Mouse (Mus musculus): ENCODE results near the gene Dclk2.

DNA sequence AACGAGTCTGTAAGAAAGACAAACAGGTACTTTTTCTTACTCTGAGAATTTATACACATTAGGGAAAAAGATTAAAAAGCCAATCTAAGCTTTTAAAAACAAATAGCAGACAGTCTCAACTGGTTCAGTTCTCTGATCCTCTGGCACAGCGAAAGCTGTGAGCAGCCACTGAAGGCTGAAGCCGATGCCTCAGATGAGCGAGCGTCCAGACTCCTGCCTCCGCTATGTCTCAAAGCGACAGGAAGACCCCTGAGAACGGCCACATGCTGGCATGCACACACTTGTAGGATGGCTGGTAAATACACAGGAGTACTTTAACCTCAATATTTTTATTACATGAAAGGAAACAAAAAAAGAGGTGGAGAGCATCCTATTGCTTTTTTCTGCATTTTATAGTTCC is 160.8 kb downstream of the Dclk2 start:
- no peak for TF ChIP-seq CTCF (IDR thresholded peaks at IDR 0.05; ENCODE audit: low read depth)
- TF ChIP-seq EP300 (IDR thresholded peaks at IDR 0.05; ENCODE audit: low read depth): no peak
